Mouse (Mus musculus) hindbrain, embryonic 15.5 days (tissue): Measurements from ENCODE around the gene Lurap1l. TPM values are rescaled to one million over a fixed set of nuclear protein-coding genes. Genes with fewer than 3 reads are reported as not detected.

Experiments used
- ATAC-seq: fragments of 200-750 bp; cut with Nextera tagmentation; 2 replicates; pipeline ENCODE4 v1.8.0; 2017; ENCODE audit warnings: low read depth, moderate number of reproducible peaks, moderate TSS enrichment; ENCODE audit not compliant: low FRiP score
- H3K27ac ChIP-seq: fragments of 300-500 bp; sonication (generic); replicated peaks from 2 replicates; pipeline ENCODE4 v1.5.1; 2015; ENCODE audit warnings: mild to moderate bottlenecking, inconsistent platforms
- H3K27me3 ChIP-seq: fragments of 300-500 bp; sonication (generic); 2 replicates; pipeline ENCODE4 v1.6.1; 2015; ENCODE audit warnings: control low read depth, inconsistent platforms
- H3K36me3 ChIP-seq: fragments of 300-500 bp; sonication (generic); 2 replicates; pipeline ENCODE4 v1.6.1; 2015; ENCODE audit warnings: control low read depth, inconsistent platforms
- H3K4me1 ChIP-seq: fragments of 300-500 bp; sonication (generic); replicated peaks from 2 replicates; pipeline ENCODE4 v1.6.1; 2015; ENCODE audit warnings: control low read depth, inconsistent platforms
- H3K4me2 ChIP-seq: fragments of 300-500 bp; sonication (generic); 2 replicates; pipeline ENCODE4 v1.6.1; 2015; ENCODE audit warnings: moderate library complexity, mild to moderate bottlenecking, inconsistent platforms
- H3K4me3 ChIP-seq: fragments of 300-500 bp; sonication (generic); 2 replicates; pipeline ENCODE4 v1.5.1; 2015; ENCODE audit warnings: mild to moderate bottlenecking, inconsistent platforms
- H3K9ac ChIP-seq: fragments of 300-500 bp; sonication (generic); 2 replicates; pipeline ENCODE4 v1.6.1; 2015; ENCODE audit warnings: inconsistent platforms
- H3K9me3 ChIP-seq: fragments of 300-500 bp; sonication (generic); 2 replicates; pipeline ENCODE4 v1.6.1; 2016; ENCODE audit warnings: control low read depth, inconsistent platforms
- WGBS: fragments of 180-500 bp; shearing (Covaris S2); methylation state at CpG from one replicate; pipeline ENCODE4 v1.1.7; 2015; 5-methylcytosine and 5-hydroxymethylcytosine counted together
- polyA plus RNA-seq: library from polyadenylated mRNA; unstranded; fragments of >200 nt; fragmentation: Nextera tagmentation; extraction: Ambion mirVana; gene quantifications from 2 replicates; pipeline ENCODE4 v1.2.1, GENCODE M21; 2015

Lurap1l gene
- polyA plus RNA-seq, 1 experiment from 2014 or later, result 10.0 TPM

DNA sequence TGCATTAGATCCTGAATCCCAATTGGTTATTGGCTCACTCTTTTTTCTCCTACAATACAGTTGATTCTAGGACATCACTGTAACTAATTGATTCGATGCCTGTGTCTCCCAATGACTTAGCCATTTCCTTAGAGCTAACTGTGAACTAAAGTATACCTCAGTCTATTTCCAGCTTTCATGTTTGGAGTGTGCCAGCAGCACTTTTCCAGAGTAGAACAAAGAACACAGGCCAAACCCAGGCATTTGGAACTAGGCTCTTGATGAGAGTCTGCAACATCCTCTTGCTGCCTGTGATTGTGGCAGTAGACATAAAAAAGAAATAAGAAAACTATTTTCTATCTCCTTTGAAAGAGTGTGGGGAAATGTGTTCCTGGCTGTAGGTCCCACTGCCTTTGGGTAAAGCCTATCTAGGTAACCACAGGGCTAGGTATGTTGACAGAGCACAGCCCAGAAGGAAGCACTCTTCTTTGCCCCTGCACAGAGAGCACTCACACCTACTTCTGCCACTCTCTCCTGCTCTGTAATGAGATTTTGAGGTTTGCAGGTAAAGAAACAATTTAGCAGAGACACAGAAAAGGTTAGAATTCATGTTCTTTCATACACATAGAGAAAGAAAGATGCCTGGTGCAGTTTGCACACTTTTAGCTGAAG, 8.9 kb downstream of the Lurap1l start:
- Histone ChIP-seq H3K4me1 (no peaks in the 10 kb centered on the region), H3K9ac (no peak overlapping the region), H3K4me2 (no peak overlapping the region), H3K27me3 (no peaks in the 10 kb centered on the region), H3K4me3 (no peak overlapping the region), H3K27ac (no peak overlapping the region), H3K9me3 (no peaks in the 10 kb centered on the region), H3K36me3 (no peaks in the 10 kb centered on the region)
- WGBS, result 52% methylated on average over 1 of the region's 1 CpGs
- no peak for ATAC-seq

DNA sequence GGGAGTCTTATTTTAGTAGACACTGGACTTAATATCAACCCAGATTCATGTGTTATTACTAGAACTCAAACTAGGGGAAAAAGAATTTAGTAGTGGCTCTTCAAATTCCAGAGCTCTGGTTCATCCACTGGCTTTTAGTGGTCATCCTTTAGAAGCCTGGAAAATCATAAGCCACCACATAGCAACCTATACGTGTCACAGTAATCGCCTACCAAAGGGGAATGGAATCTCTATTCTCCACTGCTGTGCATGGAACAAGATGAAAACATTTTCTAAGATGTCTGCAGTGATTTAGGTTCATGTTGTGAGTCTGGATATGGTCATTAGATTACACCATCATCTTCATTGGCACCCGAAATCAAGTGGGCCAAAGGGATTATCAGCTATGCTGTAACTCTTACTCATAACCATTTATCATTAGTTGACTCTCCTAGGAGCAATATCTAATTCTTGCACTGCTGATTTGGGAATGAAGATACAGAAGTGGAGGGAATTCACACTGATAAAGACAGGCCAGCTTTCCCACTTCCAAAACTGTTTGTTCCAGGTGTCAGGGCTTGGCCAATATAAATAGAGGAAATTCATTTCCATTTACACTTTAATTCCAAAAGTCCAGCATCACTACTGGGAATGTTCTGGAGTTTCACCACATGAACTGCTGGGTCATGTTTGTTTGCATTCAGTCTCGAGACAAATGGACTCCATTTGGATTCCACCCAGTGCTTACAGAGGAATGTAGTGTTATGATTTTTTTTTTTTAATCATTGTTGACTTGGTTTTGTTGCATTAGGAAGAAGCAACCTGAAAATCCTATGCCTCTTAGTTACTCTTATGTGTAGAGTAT, 11.4 kb downstream of the Lurap1l start:
- Histone ChIP-seq H3K4me3 (no peak overlapping the region), H3K9me3 (no peaks in the 10 kb centered on the region), H3K9ac (no peak overlapping the region), H3K27me3 (no peaks in the 10 kb centered on the region), H3K36me3 (no peaks in the 10 kb centered on the region), H3K4me1 (0 out of 2 replicates have a peak, but pooled peaks cover 8% of the 10 kb centered on the region), H3K27ac (no peak overlapping the region), H3K4me2 (no peak overlapping the region)
- no peak for ATAC-seq
- WGBS, result 84% methylated on average over 4 of the region's 4 CpGs

DNA sequence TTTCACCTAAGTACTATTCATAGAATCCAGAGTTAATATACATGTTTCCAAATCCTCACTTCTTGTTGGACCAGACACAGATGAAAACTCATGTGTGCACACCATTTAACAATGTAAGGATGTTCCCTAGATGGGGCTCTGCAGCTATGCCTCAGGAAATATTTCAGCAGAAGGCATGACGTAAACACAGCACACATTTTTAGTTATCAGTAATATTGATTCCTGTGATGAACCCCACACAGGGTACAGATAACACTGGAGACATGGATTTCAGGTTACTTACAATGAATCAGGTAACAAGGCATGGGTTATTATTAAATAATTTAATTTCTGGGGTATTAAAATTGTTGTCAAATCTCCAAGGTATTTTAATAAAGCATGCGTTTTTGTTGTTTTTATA, 12.2 kb downstream of the Lurap1l start:
- Histone ChIP-seq H3K4me3 (no peak overlapping the region), H3K36me3 (no peaks in the 10 kb centered on the region), H3K9ac (no peak overlapping the region), H3K4me1 (0 out of 2 replicates have a peak, but pooled peaks cover 8% of the 10 kb centered on the region), H3K27me3 (no peaks in the 10 kb centered on the region), H3K9me3 (no peaks in the 10 kb centered on the region), H3K4me2 (no peak overlapping the region), H3K27ac (no peak overlapping the region)
- ATAC-seq, result no peak
- 89% methylated on average over 2 of the region's 2 CpGs for WGBS

DNA sequence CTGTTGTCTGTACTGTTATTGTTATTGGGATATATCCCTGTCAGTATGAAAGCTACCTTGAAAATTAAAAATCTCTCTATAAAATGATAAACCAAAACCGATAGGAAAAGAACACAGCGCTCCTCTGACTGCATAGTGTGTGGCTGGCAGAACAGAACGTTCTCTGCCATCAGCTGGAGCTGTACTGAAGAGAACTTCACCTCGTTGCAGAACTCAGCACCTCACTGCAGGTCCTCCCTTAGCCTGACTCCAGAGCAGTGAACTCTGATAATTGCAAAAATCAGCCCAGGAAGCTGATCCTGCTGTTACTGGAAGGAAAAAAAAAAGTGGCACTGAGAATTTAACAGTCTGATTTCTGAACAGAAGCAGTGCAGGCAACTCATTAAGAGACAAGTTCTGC, 14.4 kb downstream of the Lurap1l start:
- no peak for ATAC-seq
- Histone ChIP-seq H3K27me3 (no peaks in the 10 kb centered on the region), H3K4me1 (0 out of 2 replicates have a peak, but pooled peaks cover 8% of the 10 kb centered on the region), H3K4me3 (no peak overlapping the region), H3K9ac (no peak overlapping the region), H3K4me2 (no peak overlapping the region), H3K27ac (no peak overlapping the region), H3K9me3 (no peaks in the 10 kb centered on the region), H3K36me3 (no peaks in the 10 kb centered on the region)
- 75% methylated on average over 4 of the region's 4 CpGs for WGBS

DNA sequence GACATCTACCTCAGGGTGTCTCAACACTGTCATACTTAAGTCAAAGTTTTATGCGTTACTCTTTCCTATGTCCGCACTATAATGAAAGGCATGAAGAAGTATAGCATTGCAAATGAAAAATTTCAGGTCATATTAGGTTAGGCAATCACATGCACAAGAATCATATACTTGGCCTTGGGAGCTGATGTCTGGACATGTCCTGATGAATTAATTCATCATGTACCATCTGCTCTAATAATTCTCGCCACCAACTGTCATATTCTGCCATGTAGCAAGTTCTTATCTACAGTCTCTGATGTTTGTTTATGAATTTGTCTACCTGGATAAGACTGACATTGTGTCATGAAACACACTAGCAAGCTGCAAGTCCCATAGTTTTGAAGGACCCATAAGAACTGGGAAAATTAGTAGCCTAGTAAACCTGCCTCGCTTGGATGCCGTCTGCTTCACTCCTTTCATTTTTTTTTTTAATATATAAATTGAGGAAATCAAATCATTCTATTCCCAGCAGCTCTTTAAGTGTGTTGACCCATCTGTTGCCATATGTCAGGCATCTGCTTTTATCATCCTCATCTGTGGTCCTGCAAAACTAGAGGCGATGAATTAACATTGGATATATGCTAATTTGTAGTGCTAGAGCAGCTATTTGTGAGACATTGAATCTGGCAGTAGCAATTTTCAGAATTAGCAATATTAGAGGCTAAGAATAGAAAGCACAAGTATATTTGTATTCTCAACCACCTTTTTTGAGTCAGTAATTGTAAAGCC, 15.5 kb downstream of the Lurap1l start:
- no peak for ATAC-seq
- 0 out of 2 replicates have a peak, but pooled peaks cover 8% of the 10 kb centered on the region for H3K4me1 ChIP-seq
- no peak overlapping the region for H3K4me2 ChIP-seq
- no peaks in the 10 kb centered on the region for H3K27me3 ChIP-seq
- 67% methylated on average over 6 of the region's 6 CpGs for WGBS
- no peaks in the 10 kb centered on the region for H3K36me3 ChIP-seq
- no peaks in the 10 kb centered on the region for H3K9me3 ChIP-seq
- no peak overlapping the region for H3K27ac ChIP-seq
- H3K9ac ChIP-seq, result no peak overlapping the region
- no peak overlapping the region for H3K4me3 ChIP-seq

DNA sequence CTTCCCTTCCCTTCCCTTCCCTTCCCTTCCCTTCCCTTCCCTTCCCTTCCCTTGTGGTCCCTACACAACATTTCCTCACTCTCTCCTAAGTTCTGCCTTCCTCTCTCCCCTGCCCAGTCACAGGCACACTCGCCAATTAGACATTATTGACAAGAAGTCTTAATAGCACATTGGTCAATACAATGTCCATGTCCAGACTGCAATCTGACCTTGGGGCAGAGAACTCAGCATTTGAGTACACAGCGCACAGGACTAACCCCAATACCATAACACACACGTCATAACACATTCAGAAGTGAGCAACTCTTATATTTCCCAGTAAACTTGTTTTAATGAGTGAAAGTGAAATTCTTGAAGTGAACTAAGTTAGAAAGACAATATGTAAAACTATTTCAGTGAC, 24.3 kb downstream of the Lurap1l start:
- Histone ChIP-seq H3K36me3 (no peaks in the 10 kb centered on the region), H3K4me1 (no peaks in the 10 kb centered on the region), H3K9me3 (no peaks in the 10 kb centered on the region), H3K27me3 (no peaks in the 10 kb centered on the region), H3K27ac (no peak overlapping the region), H3K4me3 (no peak overlapping the region), H3K4me2 (no peak overlapping the region), H3K9ac (no peak overlapping the region)
- ATAC-seq, result no peak
- 92% methylated on average over 3 of the region's 3 CpGs for WGBS

DNA sequence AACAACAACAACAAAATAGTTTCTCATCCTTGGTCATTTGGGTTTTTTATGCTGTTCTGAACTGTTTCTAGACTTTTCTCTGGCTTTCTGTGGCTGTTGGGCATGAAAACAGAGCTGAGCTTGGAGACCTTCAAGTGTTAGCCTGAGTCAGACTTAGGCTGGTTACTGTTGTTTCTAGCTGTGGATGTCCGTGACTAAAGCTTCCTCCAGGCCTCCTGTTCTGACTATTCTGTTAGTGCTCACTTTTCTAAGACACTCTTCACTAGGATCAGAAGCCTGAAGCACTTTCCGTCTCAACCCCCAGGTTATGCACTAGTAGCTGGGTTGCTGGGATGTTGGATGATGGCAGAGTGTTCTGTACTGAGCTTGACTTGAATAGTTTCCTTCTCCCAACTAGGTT, 28.7 kb downstream of the Lurap1l start:
- no peaks in the 10 kb centered on the region for H3K9me3 ChIP-seq
- no peaks in the 10 kb centered on the region for H3K27me3 ChIP-seq
- no peak for ATAC-seq
- H3K4me2 ChIP-seq, result no peak overlapping the region
- H3K27ac ChIP-seq, result no peak overlapping the region
- no peaks in the 10 kb centered on the region for H3K4me1 ChIP-seq
- H3K4me3 ChIP-seq, result no peak overlapping the region
- no peaks in the 10 kb centered on the region for H3K36me3 ChIP-seq
- 81% methylated on average over 2 of the region's 2 CpGs for WGBS
- H3K9ac ChIP-seq, result no peak overlapping the region

DNA sequence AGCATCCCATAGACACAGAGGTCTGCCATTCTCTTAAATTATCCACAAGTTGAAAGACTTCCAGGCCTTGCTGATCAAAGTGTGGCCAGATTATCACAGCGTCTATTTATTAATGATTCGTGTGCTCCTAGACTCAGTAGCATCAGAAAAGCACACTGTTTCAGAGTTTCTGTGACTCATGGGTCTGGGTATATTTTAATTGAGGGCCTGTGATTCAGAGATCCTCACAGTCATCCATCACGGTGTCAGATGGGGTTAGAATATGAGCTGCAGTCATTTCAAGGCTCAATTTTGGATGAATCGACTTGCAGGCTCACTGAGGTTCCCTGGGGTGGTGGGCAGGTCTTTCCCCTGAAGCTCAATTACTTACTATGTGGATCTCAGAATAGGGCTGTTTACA, 30.5 kb downstream of the Lurap1l start:
- no peaks in the 10 kb centered on the region for H3K9me3 ChIP-seq
- H3K9ac ChIP-seq, result no peak overlapping the region
- no peaks in the 10 kb centered on the region for H3K36me3 ChIP-seq
- H3K4me1 ChIP-seq, result no peaks in the 10 kb centered on the region
- no peak for ATAC-seq
- no peak overlapping the region for H3K4me3 ChIP-seq
- WGBS, result 75% methylated on average over 4 of the region's 4 CpGs
- H3K27me3 ChIP-seq, result no peaks in the 10 kb centered on the region
- no peak overlapping the region for H3K27ac ChIP-seq
- H3K4me2 ChIP-seq, result no peak overlapping the region

DNA sequence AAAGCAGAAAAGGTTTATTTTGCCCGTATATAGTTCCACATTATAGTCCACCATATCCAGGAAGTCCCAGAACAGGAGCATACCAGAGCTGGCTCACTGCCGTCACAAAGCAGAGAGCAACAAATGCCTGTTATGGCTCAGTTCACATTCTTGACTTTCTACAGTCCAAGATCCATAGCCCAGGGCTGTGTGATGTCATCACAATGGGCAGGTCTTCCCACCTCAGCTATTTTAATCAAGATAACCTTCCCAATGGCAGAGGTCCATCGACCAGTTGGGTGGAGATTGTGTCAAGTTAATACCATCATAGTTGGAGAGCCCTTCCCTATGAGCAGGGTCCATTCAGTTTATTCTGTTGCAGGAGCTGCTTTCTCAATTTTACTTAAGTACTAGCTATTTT, 31.5 kb downstream of the Lurap1l start:
- Histone ChIP-seq H3K36me3 (no peaks in the 10 kb centered on the region), H3K9me3 (no peaks in the 10 kb centered on the region), H3K9ac (no peak overlapping the region), H3K4me1 (no peaks in the 10 kb centered on the region), H3K4me3 (no peak overlapping the region), H3K27ac (no peak overlapping the region), H3K4me2 (no peak overlapping the region), H3K27me3 (no peaks in the 10 kb centered on the region)
- ATAC-seq, result no peak
- 84% methylated on average over 3 of the region's 3 CpGs for WGBS

DNA sequence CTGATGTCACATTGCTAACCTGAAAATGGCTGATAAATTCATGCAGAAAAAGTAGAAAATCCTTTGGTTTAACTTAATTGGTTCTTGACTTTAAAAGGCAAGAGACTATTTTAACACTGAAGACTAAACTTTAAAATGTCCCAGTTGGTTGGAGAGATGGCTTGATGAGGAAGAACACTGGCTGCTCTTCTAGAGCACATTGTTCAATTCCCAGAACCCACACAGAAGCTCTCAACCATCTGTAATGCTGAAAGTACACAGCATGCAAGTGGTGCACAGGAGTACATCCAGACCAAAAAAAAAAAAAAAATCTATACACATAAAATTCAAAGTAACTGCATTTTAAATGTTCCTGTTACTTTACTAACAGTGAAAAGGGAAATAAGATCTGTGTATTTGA, 34.2 kb downstream of the Lurap1l start:
- Histone ChIP-seq H3K4me3 (no peak overlapping the region), H3K36me3 (no peaks in the 10 kb centered on the region), H3K4me1 (no peaks in the 10 kb centered on the region), H3K4me2 (no peak overlapping the region), H3K9me3 (no peaks in the 10 kb centered on the region), H3K27ac (no peak overlapping the region), H3K9ac (no peak overlapping the region), H3K27me3 (no peaks in the 10 kb centered on the region)
- ATAC-seq, result no peak

DNA sequence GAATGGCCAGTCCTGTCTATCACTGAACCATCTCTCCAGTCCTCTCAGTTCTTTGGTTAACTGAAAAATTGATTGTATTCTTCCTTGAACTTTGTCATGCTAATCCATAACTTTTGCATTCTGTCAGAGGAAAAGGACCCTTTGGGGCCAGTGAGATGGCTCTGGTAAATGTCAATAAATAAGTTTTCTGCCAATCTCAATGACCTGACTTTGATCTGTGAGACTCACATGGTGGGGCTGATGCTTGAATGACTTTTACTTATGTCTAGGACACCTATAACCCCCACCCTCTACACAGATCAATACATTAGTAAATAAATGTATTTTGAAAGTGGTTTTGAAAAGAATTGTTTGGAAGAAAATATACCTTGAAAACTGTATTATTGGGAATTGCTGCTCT, 38.7 kb downstream of the Lurap1l start:
- no peak overlapping the region for H3K9ac ChIP-seq
- H3K27ac ChIP-seq, result no peak overlapping the region
- no peak for ATAC-seq
- no peak overlapping the region for H3K4me3 ChIP-seq
- no peak overlapping the region for H3K4me2 ChIP-seq
- no peaks in the 10 kb centered on the region for H3K36me3 ChIP-seq
- no peaks in the 10 kb centered on the region for H3K9me3 ChIP-seq
- H3K4me1 ChIP-seq, result no peaks in the 10 kb centered on the region
- no peaks in the 10 kb centered on the region for H3K27me3 ChIP-seq

DNA sequence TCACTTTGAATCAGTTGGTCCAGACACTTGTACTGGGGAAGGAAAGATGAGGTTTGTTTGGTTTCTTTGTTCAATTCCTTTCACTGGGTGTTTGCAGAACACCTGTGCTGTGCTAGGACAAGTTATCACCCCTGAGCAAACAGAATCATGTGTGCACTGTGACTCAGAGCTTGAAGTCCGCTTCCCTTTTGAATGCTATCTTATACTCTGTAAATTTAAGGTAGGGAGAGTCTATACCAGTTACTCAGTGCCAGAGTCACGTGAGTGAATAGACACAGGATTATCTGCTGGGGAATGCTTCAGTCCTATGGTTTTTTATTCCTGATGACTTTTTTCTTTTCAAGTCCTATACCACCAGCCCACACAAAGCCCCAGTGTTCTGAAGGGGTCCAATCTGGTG, 39.3 kb downstream of the Lurap1l start:
- Histone ChIP-seq H3K36me3 (peaks cover 6% of the 10 kb centered on the region; the same call in 1 of the 2 replicates), H3K4me3 (no peak overlapping the region), H3K27ac (no peak overlapping the region), H3K9ac (no peak overlapping the region), H3K4me1 (no peaks in the 10 kb centered on the region), H3K4me2 (no peak overlapping the region), H3K27me3 (no peaks in the 10 kb centered on the region), H3K9me3 (no peaks in the 10 kb centered on the region)
- no peak for ATAC-seq
- 92% methylated on average over 2 of the region's 2 CpGs for WGBS
